Comparison of ENCODE assay signal across 7 mouse cellular contexts in genomic region chr17:70834430-70834965, GRCm38 (mm10). TPM values are rescaled to one million over a fixed set of nuclear protein-coding genes. Genes with fewer than 3 reads are reported as not detected.
DNase-seq lines count a peak whose midpoint lies in the region; ATAC-seq and TF ChIP-seq lines count a peak whose summit lies in the region.

No protein-coding gene starts in this region.

- H3K4me2 ChIP-seq in lung, embryonic 16.5 days (ENCODE audit: low read depth, low read length) = peak overlapping the region; percentile 81
- peak overlapping the region; percentile 70 for H3K4me2 ChIP-seq in stomach, embryonic 15.5 days

- no peak for TF ChIP-seq CTCF in heart, adult 2 months (IDR thresholded peaks at IDR 0.05)

- TF ChIP-seq EP300 in heart, adult 2 months (IDR thresholded peaks at IDR 0.05; ENCODE audit: insufficient read depth, low read depth, low read length) = no peak

- intact Hi-C loops in heart, adult 2 months (cut with DNase I) = no loop called here
- intact Hi-C loops in left cerebral cortex, postnatal 25 days (cut with DNase I) = no loop called here

- peak; percentile 84 for DNase-seq in ES-CJ7 (ENCODE audit: low read depth, low spot score)
- DNase-seq in adrenal gland, postnatal 25 days = peak; percentile 45
- peak; percentile 41 to 55 for DNase-seq in heart, adult 2 months
- peak; percentile 49 for DNase-seq in kidney, adult 18-20 months
- no peak for DNase-seq in left cerebral cortex, postnatal 25 days (ENCODE audit: low spot score in 2 of 2)

- H3K9me3 ChIP-seq in lung, embryonic 16.5 days (ENCODE audit: control insufficient read depth, low read length) = no peaks in the 10 kb centered on the region
- H3K9me3 ChIP-seq in stomach, embryonic 15.5 days = no peaks in the 10 kb centered on the region

- H3K9ac ChIP-seq in heart, adult 2 months (ENCODE audit: low read depth, low read length) = peak overlapping the region; percentile 58
- peak overlapping the region; percentile 52 for H3K9ac ChIP-seq in lung, embryonic 16.5 days (ENCODE audit: low read length)
- no peak overlapping the region for H3K9ac ChIP-seq in stomach, embryonic 15.5 days

- peak overlapping the region; percentile 56 for H3K4me3 ChIP-seq in heart, adult 2 months
- H3K4me3 ChIP-seq in lung, embryonic 16.5 days (ENCODE audit: low read length) = peak overlapping the region; percentile 48
- H3K4me3 ChIP-seq in stomach, embryonic 15.5 days (replicated peaks) = peak overlapping the region; percentile 37

- H3K36me3 ChIP-seq in heart, adult 2 months (ENCODE audit: control insufficient read depth, insufficient read depth, low read length) = no peaks in the 10 kb centered on the region; the same call in 1 of the 2 replicates
- peaks cover 1% of the 10 kb centered on the region; the same call in 1 of the 2 replicates for H3K36me3 ChIP-seq in lung, embryonic 16.5 days (ENCODE audit: control insufficient read depth, insufficient read depth, low read length)
- H3K36me3 ChIP-seq in stomach, embryonic 15.5 days = peaks cover 10% of the 10 kb centered on the region; the same call in 1 of the 2 replicates

- peak overlapping the region; percentile 55 for H3K27ac ChIP-seq in heart, adult 2 months
- H3K27ac ChIP-seq in lung, embryonic 16.5 days (ENCODE audit: low read length) = no peak overlapping the region
- H3K27ac ChIP-seq in stomach, embryonic 15.5 days = peak overlapping the region; percentile 38; the same call in 1 of the 2 replicates

- WGBS in heart, adult 2 months = 2% methylated on average over 29 of the region's 29 CpGs
- WGBS in lung, embryonic 16.5 days = 2% methylated on average over 29 of the region's 29 CpGs
- WGBS in stomach, embryonic 15.5 days = 1% methylated on average over 29 of the region's 29 CpGs

- no peaks in the 10 kb centered on the region for H3K4me1 ChIP-seq in heart, adult 2 months (ENCODE audit: control insufficient read depth, insufficient read depth, low read length)
- H3K4me1 ChIP-seq in lung, embryonic 16.5 days (replicated peaks; ENCODE audit: control insufficient read depth, insufficient read depth, low read length) = no peaks in the 10 kb centered on the region; the same call in 1 of the 2 replicates
- H3K4me1 ChIP-seq in stomach, embryonic 15.5 days = no peaks in the 10 kb centered on the region; the same call in 1 of the 2 replicates

- H3K79me2 ChIP-seq in heart, adult 2 months (replicated peaks; ENCODE audit: control insufficient read depth, insufficient read depth, low read length) = no peaks in the 10 kb centered on the region

- H3K27me3 ChIP-seq in heart, adult 2 months (ENCODE audit: control insufficient read depth, insufficient read depth, low read length) = no peaks in the 10 kb centered on the region
- H3K27me3 ChIP-seq in lung, embryonic 16.5 days (ENCODE audit: control insufficient read depth, insufficient read depth, low read depth, low read length) = no peaks in the 10 kb centered on the region
- no peaks in the 10 kb centered on the region for H3K27me3 ChIP-seq in stomach, embryonic 15.5 days (replicated peaks)

- TF ChIP-seq POLR2A in heart, adult 2 months (IDR thresholded peaks at IDR 0.05; ENCODE audit: insufficient read depth, low read depth, low read length) = 0 out of 2 replicates have a peak, but pooled peaks have one; percentile 18

- peak; percentile 39; the same call in 1 of the 2 replicates for ATAC-seq in lung, embryonic 16.5 days (ENCODE audit: low read depth)
- ATAC-seq in stomach, embryonic 15.5 days (ENCODE audit: insufficient read depth, low FRiP score, low read depth) = peak; percentile 50

RNA-seq across cellular contexts. Expression of gene Tgif1, which starts 18.8 kb away (rescaled TPM):
- total RNA-seq in adrenal gland, postnatal 25 days (2021) = 73.0 and 74.7 TPM in 2 replicates
- total RNA-seq in heart, adult 2 months (2021) = 1 to 10 TPM; 3.0 to 4.0 TPM
- polyA plus RNA-seq in heart, adult 2 months (2012; rRNA removed) = 8.6 and 14.0 TPM in 2 replicates
- polyA plus RNA-seq in lung, embryonic 16.5 days (2015; fragmentation: Nextera tagmentation; extraction: Ambion mirVana) = 63.1 and 69.4 TPM in 2 replicates
- 60.7 and 66.8 TPM in 2 replicates for polyA plus RNA-seq in stomach, embryonic 15.5 days (2015; fragmentation: Nextera tagmentation; extraction: Ambion mirVana)
- total RNA-seq in left cerebral cortex, postnatal 25 days (2021) = 1 to 10 TPM; 1.5 to 2.1 TPM

Comparison
In these comparisons a context has a peak if more than half of its experiments do, and no peak if none do; other contexts are left out.
1. DNase-seq: peak in ES-CJ7 (single experiment), adrenal gland, postnatal 25 days (single experiment), heart, adult 2 months (2 of 2) and kidney, adult 18-20 months (single experiment); none in left cerebral cortex, postnatal 25 days (0 of 2).
2. RNA of gene Tgif1, which starts 18.8 kb away (total RNA-seq): 73.0 to 74.7 TPM in adrenal gland, postnatal 25 days; 3.0 to 4.0 TPM in heart, adult 2 months and 1.5 to 2.1 TPM in left cerebral cortex, postnatal 25 days; every median in the first group is over 10 times any median in the second.
3. Peak in every context shown above with its lines, with median percentiles within 50 percentile points of each other: H3K4me3 ChIP-seq.